Mouse (Mus musculus) thymus, postnatal 10 days (tissue): ENCODE data around the gene Lipo3.
A peak's percentile ranks its signal among the peaks of the same experiment; 100 is the strongest.
"Not testable (repeated sequence)": the region's sequence is repeated elsewhere in the genome, so short reads cannot be mapped to it uniquely, and the experiment has no call there.

Experiments used
- DNase-seq, 2 experiments: peaks; one replicate each; pipeline ENCODE4 v3.0.0; 2021; ENCODE audit warnings: low spot score in 2 of 2

Lipo3 gene

GRCm38 (mm10) chr19:33761287-33762086 is at the start of gene Lipo3:
Gene Lipo3 (minus strand): TSS chr19:33761951.
- peak; percentile 8 to 11 for DNase-seq

GRCm38 (mm10) chr19:33787359-33787758 is 25.6 kb upstream of the Lipo3 start, which contains the start of gene Lipo1:
Gene Lipo1 (minus strand): TSS chr19:33787459.
- not testable (repeated sequence) for DNase-seq

- no peak for DNase-seq
These were observed 25.0 kb upstream of the Lipo3 start for GRCm38 (mm10) chr19:33786576-33787277.

GRCm38 (mm10) chr19:33751259-33751658 is 10.5 kb downstream of the Lipo3 start, which contains the start of gene Lipo2:
Gene Lipo2 (minus strand): TSS chr19:33751359.
- not testable (repeated sequence) for DNase-seq

GRCm38 (mm10) chr19:33625152-33625551 is 136.6 kb downstream of the Lipo3 start, which contains the start of gene Gm8978:
Gene Gm8978 (minus strand): TSS chr19:33625252.
- DNase-seq, result not testable (repeated sequence)

GRCm38 (mm10) chr19:33589626-33590302 is 172.0 kb downstream of the Lipo3 start:
- DNase-seq, result peak; percentile 28 to 39

GRCm38 (mm10) chr19:33568551-33568950 is 193.2 kb downstream of the Lipo3 start:
- not testable (repeated sequence) for DNase-seq

- no peak for DNase-seq
These were observed 244.1 kb downstream of the Lipo3 start, which contains the start of gene Lipo4 for GRCm38 (mm10) chr19:33517680-33518079. Gene Lipo4 (minus strand): TSS chr19:33517780.
